Mouse (Mus musculus) neural tube, embryonic 10.5 days (tissue): ENCODE data around the gene Fxn.

Experiments used
- DNase-seq: peaks from one replicate; pipeline ENCODE4 v3.0.0-alpha.2; 2017; ENCODE audit warnings: low spot score; ENCODE audit errors: extremely low spot score

The Fxn gene

DNA sequence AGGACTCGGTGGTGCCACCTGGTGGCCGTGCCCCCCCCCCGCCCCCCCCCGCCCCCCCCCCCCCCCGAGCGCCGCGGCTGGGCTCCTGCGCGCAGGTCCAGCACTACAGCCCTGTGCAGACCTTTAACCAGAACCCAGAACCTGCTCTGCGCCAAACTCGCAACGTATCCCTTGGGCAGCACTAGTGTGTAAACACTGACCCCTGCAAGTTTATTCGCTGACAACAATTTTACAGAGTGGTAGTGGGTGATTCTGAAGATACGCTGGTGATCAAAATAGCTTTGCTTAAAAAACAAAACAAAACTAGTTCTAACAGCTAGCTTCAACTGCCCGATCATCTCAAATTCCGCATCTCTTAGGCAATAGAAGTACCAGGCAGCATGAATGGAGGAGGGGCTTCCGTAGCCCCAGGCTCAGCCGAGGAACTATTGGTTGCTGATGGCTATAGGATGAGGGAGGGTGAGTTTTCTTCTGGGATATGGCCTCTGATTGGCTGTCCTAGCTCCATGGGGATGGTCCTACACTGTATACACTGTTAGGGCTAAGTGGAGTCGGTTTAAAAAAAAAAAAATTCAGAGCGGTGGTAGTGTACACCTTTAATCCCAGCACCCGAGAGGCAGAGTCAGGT, at the start of gene Fxn:
Gene Fxn, minus strand, starts transcription at position 5 of the 628 bp plus-strand sequence.
- DNase-seq: peak; percentile 71

DNA sequence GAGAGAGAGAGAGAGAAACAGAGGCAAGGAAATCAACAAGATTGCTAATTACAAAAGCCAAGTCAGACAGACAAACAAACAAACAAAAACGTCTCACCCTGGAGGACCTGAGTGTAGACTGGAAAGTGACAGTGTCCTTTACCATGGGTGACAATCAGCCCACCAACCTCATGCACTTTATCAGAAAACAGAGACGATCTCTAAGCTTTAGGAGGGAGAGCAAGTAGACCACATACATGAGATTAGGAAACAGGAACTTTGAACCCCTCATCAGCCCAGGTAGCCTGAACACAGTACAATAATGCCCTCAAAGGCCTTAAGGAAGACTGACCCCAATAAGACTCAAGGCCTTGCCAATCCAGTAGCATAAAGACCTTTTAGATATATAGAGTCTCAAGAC, 47.5 kb upstream of the Fxn start:
- no peak for DNase-seq

DNA sequence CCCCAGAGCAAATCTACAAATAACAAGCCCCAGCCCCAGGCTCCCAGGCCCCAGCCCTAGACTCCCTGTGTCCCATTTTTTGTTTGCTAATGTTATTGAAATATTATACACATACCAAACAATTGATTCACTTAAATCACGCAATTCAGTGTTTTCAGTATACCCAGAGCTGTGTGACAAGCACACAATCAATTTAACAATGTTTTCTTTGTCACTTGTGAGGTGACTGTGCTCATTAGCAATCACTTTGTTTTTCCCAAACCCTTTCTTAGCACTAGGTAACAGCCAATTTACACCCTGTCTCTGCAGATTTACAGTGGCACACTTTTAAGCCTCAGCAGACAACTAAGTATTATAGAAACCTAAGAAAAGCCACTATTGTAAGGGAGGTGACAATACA, 46.6 kb upstream of the Fxn start:
- DNase-seq: no peak

DNA sequence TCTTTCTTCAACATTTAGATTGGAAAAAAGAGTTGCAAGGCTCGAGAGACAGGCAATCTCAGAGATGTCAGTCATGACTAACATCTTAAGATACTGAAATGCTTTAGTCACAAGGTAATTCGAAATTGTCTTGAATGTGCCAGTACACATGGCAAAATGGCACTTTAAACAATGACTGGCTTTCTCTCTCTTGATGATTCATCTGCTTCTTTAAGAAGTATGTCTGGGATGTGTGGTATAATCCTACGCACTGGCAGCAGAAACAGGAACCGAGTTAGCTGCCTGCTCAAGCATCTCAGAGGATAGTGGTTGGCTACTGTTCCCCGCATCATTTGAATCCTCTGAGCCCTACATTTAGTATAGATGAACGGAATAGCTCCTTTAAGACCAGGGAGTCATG, 45.3 kb upstream of the Fxn start:
- DNase-seq: no peak

DNA sequence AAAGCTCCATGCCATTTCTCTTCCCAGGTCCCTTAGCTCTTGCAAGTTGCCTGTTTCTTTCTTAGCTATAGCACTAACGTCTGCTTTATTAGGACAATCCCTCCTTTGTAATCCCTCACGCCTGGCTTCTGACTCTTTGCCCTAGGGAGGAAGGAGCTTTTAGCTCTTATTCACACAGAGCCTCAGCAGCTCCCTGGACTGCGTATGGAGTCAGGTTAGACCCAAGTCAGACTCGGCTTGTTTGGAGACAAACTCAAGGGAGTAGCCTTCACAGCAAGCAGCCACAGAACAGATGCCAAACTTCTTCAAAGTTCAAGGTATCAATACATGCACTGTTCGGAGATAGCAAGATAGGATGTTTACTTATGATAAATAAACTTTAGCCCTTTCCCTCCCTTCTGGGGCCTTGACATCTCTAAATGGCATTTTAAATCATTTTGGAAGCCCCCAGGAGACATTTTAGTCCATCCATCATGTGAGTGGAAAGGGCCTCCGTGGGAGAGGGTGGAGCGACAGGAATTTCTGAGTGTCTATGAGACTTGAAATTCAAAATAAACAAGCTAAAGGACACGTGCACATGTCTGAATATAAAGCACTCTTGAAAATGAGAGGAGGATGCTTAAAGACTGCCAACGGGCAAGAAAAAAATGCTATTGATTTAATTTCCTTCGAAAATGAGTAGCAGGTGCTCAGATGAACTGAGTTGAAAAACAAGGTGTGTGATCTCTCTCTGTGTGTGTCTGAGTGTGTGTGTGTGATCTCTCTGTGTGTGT, 43.6 kb upstream of the Fxn start:
- peak; percentile 39 for DNase-seq

DNA sequence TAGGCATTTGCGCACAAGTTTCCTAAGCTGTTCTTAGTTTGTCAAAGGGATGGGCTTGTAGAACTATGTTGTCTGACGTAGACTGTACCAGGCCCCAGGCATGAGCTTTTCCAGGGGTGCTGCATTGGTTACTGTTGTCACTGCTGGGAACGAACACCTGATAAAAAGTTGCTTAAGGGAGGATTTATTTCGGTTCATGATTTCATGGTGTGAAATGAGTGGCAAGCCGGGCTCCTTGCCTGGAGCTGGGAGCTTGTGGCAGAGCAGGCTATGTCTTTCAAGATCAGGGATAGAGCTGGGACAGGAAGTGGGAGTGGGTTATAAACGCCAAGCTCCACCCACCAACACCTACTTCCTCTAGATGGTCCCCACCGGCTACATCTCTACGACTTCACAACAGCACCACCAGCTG, 41.5 kb upstream of the Fxn start:
- DNase-seq: no peak

DNA sequence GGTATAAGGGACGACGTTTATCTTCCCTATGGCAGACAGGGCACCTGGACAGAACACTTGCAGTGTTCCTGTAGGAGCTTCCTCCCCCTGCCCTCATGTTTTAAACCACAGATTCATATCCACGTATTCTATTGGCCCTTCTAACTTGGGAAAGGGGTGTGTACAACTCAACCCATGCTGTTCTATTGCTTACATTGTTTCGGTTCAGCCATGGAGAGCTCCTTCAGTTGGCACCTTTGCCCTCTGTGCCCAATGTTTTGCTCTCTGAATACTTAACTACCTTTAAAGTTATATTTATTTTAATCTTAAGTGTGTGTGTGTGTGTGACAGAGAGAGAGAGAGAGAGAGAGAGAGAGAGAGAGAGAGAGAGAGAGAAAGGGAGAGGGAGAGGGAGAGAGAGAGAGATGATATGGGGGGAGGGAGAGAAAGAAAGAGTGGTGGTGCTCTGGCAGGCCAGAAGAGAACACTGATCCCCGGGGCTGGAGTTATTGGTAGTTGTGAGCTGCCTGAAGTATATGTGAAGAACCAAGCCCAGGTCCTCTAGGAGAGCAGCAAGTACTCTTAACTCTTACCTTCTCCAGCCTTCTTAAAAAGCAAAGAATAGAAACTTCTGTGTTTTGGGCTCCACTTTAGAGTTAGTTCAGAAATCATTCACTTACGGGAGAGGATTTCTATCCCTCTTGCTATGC, 41.0 kb upstream of the Fxn start:
- DNase-seq: no peak

DNA sequence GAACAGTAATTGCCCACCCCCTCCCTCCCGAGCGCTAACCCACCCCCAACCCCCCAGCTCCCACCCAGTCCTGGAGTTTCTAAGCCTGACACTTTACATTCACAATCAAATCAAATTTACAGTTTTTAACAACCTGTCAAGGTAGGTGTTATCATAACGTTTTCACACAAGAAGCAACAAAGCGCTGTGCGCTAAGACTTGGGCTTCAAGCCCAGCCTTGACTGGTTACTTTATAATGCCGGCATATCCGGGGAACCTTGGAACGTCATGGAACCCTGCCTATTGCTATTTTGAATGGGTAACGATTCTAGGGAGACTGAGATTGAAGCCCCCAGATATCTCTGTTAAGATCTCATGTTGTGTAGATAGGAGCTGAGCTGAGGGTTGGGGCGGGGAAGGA, 37.8 kb upstream of the Fxn start:
- no peak for DNase-seq

DNA sequence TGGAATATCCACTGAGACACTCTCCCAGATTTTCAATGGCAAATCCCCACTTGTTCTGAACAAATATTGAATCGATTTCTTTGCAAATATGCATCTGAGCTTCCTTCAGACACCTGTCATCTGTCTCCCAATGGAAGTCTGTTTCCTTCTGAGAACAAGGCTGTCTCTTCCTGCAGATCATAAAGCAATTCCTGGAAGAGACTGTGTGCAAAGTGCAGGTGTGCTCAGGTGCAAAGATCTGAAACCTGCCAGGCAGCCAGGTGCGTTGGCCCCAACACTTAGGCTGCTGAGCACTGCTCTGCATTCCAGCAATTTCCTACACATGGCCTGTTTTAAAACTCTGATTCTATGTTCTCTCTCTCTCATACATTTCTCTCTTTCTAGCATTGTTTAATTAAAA, 37.3 kb upstream of the Fxn start:
- no peak for DNase-seq

DNA sequence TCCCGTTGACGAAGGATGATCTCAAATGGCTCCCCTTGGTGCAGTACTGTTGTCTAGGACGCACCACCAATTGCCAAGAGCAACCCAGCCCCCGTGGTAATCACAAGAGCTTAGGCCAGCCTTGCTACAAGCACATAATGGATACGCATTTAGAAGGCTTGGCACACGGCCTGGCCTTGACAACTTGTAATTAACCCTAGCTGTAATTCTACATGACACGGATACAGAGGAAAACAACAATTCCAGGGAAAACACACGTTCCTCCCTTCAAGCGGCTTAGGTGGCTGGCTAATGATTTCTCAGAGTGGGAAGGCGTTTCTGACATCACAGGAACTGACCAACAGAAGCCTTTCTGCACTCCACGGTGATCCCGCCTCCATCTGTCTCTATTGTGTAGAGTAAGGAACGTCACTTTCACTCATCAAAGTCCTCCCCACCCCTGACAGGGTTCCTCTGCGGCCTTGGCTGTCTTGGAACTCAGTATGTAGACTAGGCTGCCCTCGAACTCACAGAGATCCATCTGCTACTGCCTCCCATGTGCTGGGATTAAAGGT, 36.7 kb upstream of the Fxn start:
- no peak for DNase-seq

DNA sequence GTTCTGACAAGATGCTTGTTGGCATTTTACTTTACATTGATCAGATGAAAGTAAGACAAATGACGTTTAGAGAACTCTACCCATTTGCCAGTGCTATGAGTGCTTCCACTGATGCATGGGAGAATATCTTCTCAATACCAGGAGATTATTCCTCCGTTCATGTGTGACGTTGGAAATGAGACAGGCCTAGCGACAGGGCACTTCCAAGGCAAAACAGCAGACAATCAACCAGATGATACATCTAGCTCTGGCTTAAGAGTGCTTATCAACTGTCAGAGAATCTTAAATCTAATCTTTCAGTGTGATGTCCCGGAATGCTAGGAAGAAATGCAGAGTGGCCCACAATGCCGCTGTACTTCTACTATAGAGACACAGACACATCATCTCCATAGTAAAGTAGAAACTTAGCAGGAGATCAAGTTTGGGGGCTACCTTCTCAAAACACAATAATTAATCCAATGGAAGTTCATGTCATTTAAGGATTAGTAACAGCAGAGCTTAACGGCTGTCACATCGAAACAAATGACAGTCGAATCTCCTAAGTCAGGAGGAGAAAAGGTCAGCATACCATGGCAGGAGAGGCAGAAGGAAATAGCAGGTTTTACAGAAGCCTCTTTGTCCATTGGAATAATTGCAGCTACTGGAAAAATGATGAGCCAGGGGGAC, 35.8 kb upstream of the Fxn start:
- DNase-seq: no peak

DNA sequence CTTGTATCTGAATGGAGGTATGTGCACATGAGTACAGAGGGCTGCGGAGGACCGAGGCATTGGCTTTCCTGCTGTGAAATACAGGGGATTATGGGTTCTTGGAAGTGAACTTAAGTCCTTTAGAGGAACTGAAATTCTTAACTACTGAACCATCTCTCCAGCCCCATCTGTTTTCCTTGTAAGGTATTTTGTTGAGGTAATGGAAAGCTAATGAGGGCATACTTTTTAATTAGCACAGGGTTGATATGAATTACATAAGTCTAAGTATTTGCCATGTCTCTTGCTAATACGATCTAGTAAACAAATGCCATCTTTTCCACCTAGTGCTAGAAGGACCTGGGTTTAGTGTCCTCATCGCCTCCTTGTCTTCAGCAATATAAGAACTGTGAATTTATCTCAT, 34.8 kb upstream of the Fxn start:
- no peak for DNase-seq

DNA sequence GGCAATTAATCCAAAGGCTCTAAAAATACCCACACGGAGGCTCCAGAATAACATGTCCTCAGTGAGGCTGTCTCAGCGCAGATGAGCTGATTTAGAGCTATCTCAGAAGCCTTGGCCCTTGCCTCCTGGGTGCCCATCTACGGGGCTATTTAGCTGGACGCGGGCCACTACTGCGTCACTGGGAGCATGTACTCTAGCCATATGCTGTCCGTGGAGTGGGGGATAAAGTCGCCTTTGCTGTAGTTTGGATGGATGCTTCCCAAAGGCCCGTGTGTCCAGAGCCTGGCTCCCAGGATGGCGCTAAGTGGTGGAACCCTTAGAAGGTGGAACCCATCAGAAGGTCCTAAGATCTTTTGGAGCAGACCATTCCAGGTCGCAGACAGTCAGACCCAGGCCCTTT, 34.3 kb upstream of the Fxn start:
- DNase-seq: no peak

DNA sequence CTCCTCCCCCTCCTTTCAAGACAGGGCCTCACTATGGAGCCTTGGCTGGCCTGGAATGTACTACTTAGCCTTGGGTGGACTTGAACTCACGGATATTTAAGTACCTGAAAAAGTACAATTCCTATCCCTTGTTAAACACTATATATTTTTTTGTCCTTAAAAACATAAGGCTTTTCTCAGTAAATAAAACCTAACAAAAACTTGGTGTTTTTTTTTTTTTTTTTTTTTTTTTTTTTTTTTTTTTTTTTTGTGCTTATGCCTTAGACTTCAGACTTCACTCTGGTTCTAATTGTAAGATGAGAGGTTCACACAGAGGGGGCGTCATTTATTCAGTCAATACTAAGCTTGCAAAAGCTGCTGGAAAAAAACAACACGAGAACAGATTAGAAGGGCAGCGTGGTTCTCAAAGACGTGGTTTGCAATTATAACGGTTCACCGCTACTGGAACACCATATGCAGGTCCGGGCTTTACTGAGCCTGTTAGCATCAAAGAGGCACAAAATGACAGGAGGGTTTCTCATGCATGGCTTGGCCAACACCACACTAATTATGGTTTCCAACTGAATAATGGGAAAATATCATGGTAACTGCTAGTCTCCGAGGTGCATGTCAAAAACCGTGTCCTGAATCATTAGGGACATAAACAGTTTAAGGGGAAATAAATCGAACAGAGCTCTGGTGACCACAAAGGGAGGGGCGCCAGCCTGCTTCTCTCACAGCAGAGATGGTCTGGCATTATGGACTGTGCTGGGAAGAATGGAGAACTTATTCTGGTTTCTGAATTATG, 32.3 kb upstream of the Fxn start:
- DNase-seq: no peak

DNA sequence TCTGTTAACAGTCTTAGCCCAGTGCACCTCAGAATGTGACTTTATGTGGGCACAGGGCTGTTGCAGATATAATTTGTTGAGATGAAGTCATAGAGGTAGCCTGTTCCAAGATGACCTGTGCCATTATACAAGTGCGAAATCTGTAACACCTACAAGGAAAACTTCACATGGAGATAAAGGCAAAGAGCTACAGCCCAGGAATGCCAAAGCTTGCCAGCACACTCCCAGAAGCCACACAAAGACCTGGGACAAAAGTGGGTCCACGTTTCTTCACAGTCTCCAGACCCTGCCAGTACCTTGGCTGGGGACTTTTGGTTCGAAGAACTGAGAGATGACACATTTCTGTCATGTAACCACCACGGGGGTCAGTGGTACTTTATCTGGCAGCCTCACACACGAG, 31.6 kb upstream of the Fxn start:
- no peak for DNase-seq

DNA sequence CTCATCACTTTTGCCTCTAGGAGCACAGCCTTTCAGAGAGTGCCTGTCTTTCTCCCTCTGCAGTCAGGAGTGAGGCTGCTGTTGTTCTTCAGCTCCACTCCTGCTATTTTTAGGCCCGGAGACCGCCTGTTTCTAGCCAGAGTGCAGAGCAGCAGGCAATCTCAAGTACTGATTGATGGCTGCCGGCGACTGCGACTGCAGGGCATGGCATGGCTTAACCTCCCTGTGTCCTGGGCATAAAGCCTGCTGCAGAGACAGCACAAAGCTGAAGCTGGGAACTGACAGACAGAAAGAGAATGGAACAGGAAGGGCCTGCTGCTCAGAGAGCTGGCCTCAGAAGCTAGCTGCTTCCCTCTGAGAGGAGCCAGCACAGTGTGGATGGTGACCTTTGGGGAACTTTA, 27.9 kb upstream of the Fxn start:
- peak; percentile 57 for DNase-seq

DNA sequence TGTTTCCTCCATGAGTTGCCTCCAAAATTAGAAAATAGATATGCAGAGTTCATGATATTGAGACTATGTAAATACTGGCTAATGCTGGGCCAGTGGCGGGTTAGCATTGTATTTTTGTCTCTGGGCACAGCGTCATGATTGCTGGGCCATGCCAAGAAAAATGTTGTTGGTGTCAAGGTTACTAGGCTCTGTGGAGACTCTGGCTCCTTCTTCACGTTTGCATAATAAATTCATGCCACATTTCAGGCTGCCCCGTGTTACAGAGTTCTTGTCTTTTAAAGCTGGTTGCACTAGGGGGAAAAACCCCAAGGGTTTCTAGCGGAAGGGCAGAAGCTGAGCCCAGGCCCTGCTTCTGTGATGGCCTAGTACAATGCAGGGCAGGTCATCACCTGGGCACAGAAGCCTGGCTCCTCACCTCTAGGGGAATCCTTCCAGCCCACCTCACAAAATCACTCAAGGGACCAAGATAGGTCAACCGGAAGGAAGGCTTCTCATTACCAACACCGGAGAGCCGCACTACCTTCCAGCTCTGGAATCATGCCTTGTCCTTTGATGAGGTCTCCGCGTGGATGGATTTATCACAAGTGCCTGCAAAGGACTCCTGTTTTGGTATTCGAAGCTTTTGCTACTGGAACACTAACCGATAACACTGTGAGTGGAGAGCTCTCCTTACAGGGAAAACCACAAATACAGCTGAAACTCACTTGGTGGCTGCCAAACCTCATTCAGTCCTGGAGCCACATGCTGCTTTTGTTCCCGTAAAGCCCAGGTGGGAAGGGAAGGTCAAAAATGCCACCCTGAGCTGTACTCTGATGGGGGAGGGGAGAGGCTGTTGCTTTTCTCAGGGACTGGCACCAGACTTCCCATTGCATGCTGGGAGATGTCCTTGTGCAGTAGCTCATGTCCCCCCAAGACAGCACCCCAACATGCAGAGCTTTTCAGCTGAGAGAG, 27.1 kb upstream of the Fxn start:
- DNase-seq: peak; percentile 30

DNA sequence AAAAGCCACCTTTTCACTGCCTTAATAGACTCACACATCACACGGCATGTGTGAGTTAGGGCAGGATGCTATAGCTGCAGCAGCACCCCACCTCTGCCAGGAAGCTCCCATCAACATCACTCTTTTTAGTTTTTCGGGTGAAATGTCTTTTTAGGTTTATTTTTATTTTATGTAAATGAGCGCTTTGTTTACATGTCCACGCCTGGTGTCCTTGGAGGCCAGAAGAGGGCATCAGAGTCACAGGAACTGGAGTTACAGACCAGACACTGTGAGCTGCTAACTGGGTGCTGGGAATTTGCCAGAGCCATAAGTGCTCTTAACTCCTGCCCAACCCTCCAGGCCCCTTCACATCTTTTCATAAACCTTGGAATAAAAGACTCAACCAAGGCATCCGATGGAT, 25.9 kb upstream of the Fxn start:
- DNase-seq: no peak

DNA sequence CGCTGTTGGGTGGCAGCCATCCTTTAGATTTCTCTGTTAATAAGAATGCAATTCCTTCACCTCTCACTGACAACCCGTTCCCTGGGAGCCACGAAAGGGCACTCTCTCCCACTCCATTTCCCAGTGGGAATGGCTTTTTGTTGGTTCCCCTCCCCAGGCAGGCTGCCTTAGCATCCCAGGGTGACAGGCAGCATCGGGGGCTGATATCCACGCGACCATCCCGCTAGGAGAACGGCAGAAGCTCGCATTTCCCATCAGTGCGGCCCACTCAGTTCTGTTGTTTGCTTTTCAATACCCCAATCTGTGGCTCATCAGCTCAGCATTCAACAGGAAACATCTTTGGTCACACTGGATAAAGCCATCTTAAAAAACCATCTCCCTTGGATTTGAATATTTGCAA, 21.8 kb upstream of the Fxn start:
- DNase-seq: no peak

DNA sequence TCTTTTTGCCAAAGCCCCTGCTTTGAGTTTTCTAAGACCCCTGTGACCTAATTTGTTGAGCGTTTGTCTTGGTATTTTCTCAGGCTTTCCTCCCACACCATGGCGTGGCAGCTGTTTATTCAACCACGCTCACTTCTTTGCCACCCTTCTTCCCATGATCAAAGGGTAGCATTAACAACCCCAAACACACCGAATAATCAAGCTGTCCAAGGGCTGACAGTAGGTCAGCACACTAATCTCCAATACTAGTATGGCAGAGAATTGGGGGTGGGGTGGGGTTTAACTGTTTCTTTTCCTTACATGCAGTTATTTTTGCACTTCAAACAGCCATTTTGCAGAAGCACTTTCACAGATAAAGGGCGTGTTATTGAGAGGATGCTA, 21.4 kb upstream of the Fxn start:
- DNase-seq: no peak
